Mouse (Mus musculus) myocyte (in vitro differentiated cells): ENCODE measurements at regions not wholly inside any gene's neighbourhood (a gene's known extent, or its start where the extent isn't known, plus 50 kb on each side); places are given as distances from the start of the nearest gene placed in this dataset.

Source experiments
- H3K27me3 ChIP-seq: one replicate; pipeline ENCODE4 v1.6.1; 2011; ENCODE audit not compliant: control insufficient read depth, insufficient read depth, insufficient read length
- H3K36me3 ChIP-seq: one replicate; pipeline ENCODE4 v1.6.1; 2011; ENCODE audit not compliant: control insufficient read depth, insufficient read depth
- H3K4me2 ChIP-seq: one replicate; pipeline ENCODE4 v1.6.1; 2011; ENCODE audit warnings: low read depth, control low read depth
- H3K4me3 ChIP-seq: one replicate; pipeline ENCODE4 v1.5.1; 2011; ENCODE audit warnings: mild to moderate bottlenecking, control low read depth, moderate library complexity
- H3K79me2 ChIP-seq: one replicate; pipeline ENCODE4 v1.6.1; 2011; ENCODE audit not compliant: control insufficient read depth, insufficient read depth
- H3ac ChIP-seq: one replicate; pipeline ENCODE4 v1.6.1; 2011; ENCODE audit not compliant: control insufficient read depth, insufficient read length
- CEBPB ChIP-seq: IDR thresholded peaks from 2 replicates; pipeline ENCODE4 v1.6.1; 2011; ENCODE audit warnings: mild to moderate bottlenecking, moderate library complexity; ENCODE audit not compliant: poor library complexity, insufficient read depth, severe bottlenecking
- E2F4 ChIP-seq: IDR thresholded peaks from one replicate; pipeline ENCODE4 v1.6.1; 2011; ENCODE audit warnings: mild to moderate bottlenecking, control low read depth, moderate library complexity; ENCODE audit not compliant: insufficient read depth
- MAX ChIP-seq: IDR thresholded peaks from one replicate; pipeline ENCODE4 v1.6.1; 2011; ENCODE audit warnings: low read depth, mild to moderate bottlenecking, control low read depth
- MYOD1 ChIP-seq, 3 experiments: IDR thresholded peaks; one replicate each; pipeline ENCODE4 v1.6.1; 2011; ENCODE audit warnings: control low read depth in 2 of 3, low read depth in 2 of 3, mild to moderate bottlenecking in 2 of 3, moderate library complexity in 1 of 3; ENCODE audit not compliant: insufficient read length in 2 of 3, control insufficient read depth in 1 of 3
- MYOG ChIP-seq, 3 experiments: IDR thresholded peaks; one replicate each; pipeline ENCODE4 v1.6.1; 2011; ENCODE audit warnings: control low read depth in 2 of 3, low read depth in 2 of 3, mild to moderate bottlenecking in 2 of 3; ENCODE audit not compliant: insufficient read length in 2 of 3, control insufficient read depth in 1 of 3, insufficient read depth in 1 of 3
- POLR2A ChIP-seq: IDR thresholded peaks from one replicate; pipeline ENCODE4 v1.6.1; 2011; ENCODE audit warnings: low read depth, mild to moderate bottlenecking, control low read depth, moderate library complexity; ENCODE audit not compliant: insufficient read length
- POLR2AphosphoS2 ChIP-seq: IDR thresholded peaks from one replicate; pipeline ENCODE4 v1.6.1; 2011; ENCODE audit warnings: low read depth, control low read depth; ENCODE audit not compliant: insufficient read length
- REST ChIP-seq: IDR thresholded peaks from one replicate; pipeline ENCODE4 v1.6.1; 2011; ENCODE audit warnings: mild to moderate bottlenecking, control low read depth, moderate library complexity; ENCODE audit not compliant: insufficient read depth, insufficient read length
- SRF ChIP-seq: IDR thresholded peaks from one replicate; pipeline ENCODE4 v1.6.1; 2011; ENCODE audit warnings: low read depth; ENCODE audit not compliant: control insufficient read depth, insufficient read length
- TCF12 ChIP-seq: IDR thresholded peaks from one replicate; pipeline ENCODE4 v1.6.1; 2011; ENCODE audit warnings: mild to moderate bottlenecking, control low read depth; ENCODE audit not compliant: poor library complexity, insufficient read depth, severe bottlenecking
- TCF3 ChIP-seq: IDR thresholded peaks from one replicate; pipeline ENCODE4 v1.6.1; 2011; ENCODE audit warnings: low read depth, control low read depth; ENCODE audit not compliant: insufficient read length
- USF1 ChIP-seq: IDR thresholded peaks from one replicate; pipeline ENCODE4 v1.6.1; 2011; ENCODE audit warnings: low read depth, mild to moderate bottlenecking, control low read depth, moderate library complexity

GRCm38 (mm10) chr16:95773151-95773550 lies 71.3 kb downstream of the Ets2 start:
- no peaks in the 10 kb centered on the region for H3K27me3 ChIP-seq
- TF ChIP-seq TCF12 (no peak), POLR2AphosphoS2 (no peak), E2F4 (no peak), MYOG (IDR thresholded peaks at IDR 0.05; ENCODE audit: control insufficient read depth in 1 of 3, insufficient read depth in 1 of 3, insufficient read length in 2 of 3, low read depth in 2 of 3) (no peak), TCF3 (no peak), CEBPB (no peak), MAX (no peak), USF1 (no peak), SRF (no peak), REST (no peak), MYOD1 (IDR thresholded peaks at IDR 0.05; ENCODE audit: control insufficient read depth in 1 of 3, insufficient read length in 2 of 3, low read depth in 2 of 3) (no peak), POLR2A (no peak)
- no peak overlapping the region for H3ac ChIP-seq
- H3K4me2 ChIP-seq: no peak overlapping the region
- no peaks in the 10 kb centered on the region for H3K36me3 ChIP-seq
- no peak overlapping the region for H3K4me3 ChIP-seq
- no peaks in the 10 kb centered on the region for H3K79me2 ChIP-seq
